Mouse (Mus musculus): ENCODE results near the gene Mettl27.

Mettl27 gene

GRCm38 (mm10) chr5:134932179-134932902, at the start of gene Mettl27:
Mettl27 (plus strand) TSS chr5:134932368.
- DNase-seq (ENCODE audit: low read depth, low spot score), result peak; percentile 90

- no peak for DNase-seq (ENCODE audit: low read depth, low spot score)
These were observed 49.1 kb upstream of the Mettl27 start for GRCm38 (mm10) chr5:134883077-134883476.

- no peak for DNase-seq (ENCODE audit: low read depth, low spot score)
These were observed 44.5 kb upstream of the Mettl27 start for GRCm38 (mm10) chr5:134887447-134888335.

GRCm38 (mm10) chr5:134888505-134888904, 43.7 kb upstream of the Mettl27 start:
- no peak for DNase-seq (ENCODE audit: low read depth, low spot score)

GRCm38 (mm10) chr5:134890601-134891054, 41.5 kb upstream of the Mettl27 start:
- DNase-seq (ENCODE audit: low read depth, low spot score), result no peak

GRCm38 (mm10) chr5:134891552-134891951, 40.6 kb upstream of the Mettl27 start:
- no peak for DNase-seq (ENCODE audit: low read depth, low spot score)

GRCm38 (mm10) chr5:134892717-134893116, 39.5 kb upstream of the Mettl27 start:
- no peak for DNase-seq (ENCODE audit: low read depth, low spot score)

- DNase-seq (ENCODE audit: low read depth, low spot score), result peak; percentile 69
These were observed 36.9 kb upstream of the Mettl27 start for GRCm38 (mm10) chr5:134895291-134895690.

- DNase-seq (ENCODE audit: low read depth, low spot score), result no peak
These were observed 35.2 kb upstream of the Mettl27 start for GRCm38 (mm10) chr5:134896965-134897364.

GRCm38 (mm10) chr5:134897596-134897995, 34.6 kb upstream of the Mettl27 start:
- no peak for DNase-seq (ENCODE audit: low read depth, low spot score)

- DNase-seq (ENCODE audit: low read depth, low spot score), result peak; percentile 69
These were observed 31.0 kb upstream of the Mettl27 start for GRCm38 (mm10) chr5:134901012-134901643.

- no peak for DNase-seq (ENCODE audit: low read depth, low spot score)
These were observed 30.5 kb upstream of the Mettl27 start for GRCm38 (mm10) chr5:134901644-134902027.

- DNase-seq (ENCODE audit: low read depth, low spot score), result no peak
These were observed 25.5 kb upstream of the Mettl27 start, which contains the start of gene Tmem270 for GRCm38 (mm10) chr5:134906633-134907032. Tmem270 (minus strand) TSS chr5:134906733.

- DNase-seq (ENCODE audit: low read depth, low spot score), result peak; percentile 96
These were observed 25.0 kb upstream of the Mettl27 start for GRCm38 (mm10) chr5:134907135-134907534.

- DNase-seq (ENCODE audit: low read depth, low spot score), result no peak
These were observed 20.3 kb upstream of the Mettl27 start for GRCm38 (mm10) chr5:134911901-134912300.

GRCm38 (mm10) chr5:134913352-134913751, 18.8 kb upstream of the Mettl27 start:
- DNase-seq (ENCODE audit: low read depth, low spot score), result no peak

GRCm38 (mm10) chr5:134913753-134914152, 18.4 kb upstream of the Mettl27 start:
- no peak for DNase-seq (ENCODE audit: low read depth, low spot score)

- no peak for DNase-seq (ENCODE audit: low read depth, low spot score)
These were observed 17.7 kb upstream of the Mettl27 start for GRCm38 (mm10) chr5:134914510-134914909.

- no peak for DNase-seq (ENCODE audit: low read depth, low spot score)
These were observed 16.9 kb upstream of the Mettl27 start, which contains the start of gene Cldn13 for GRCm38 (mm10) chr5:134915311-134915710. Cldn13 (minus strand) TSS chr5:134915526.

- DNase-seq (ENCODE audit: low read depth, low spot score), result peak; percentile 66
These were observed 13.9 kb upstream of the Mettl27 start for GRCm38 (mm10) chr5:134918071-134918832.

GRCm38 (mm10) chr5:134919097-134919496, 13.1 kb upstream of the Mettl27 start:
- DNase-seq (ENCODE audit: low read depth, low spot score), result no peak

Data from mesoderm, embryonic 11.5 days (tissue).